Mouse (Mus musculus) embryonic facial prominence, embryonic 10.5 days (tissue): ENCODE data around the gene Ulk1. TPM values are rescaled to one million over a fixed set of nuclear protein-coding genes. Genes with fewer than 3 reads are reported as not detected.
"Not testable (repeated sequence)": the region's sequence is repeated elsewhere in the genome, so short reads cannot be mapped to it uniquely, and the experiment has no call there.

Experiments
- DNase-seq: peaks from one replicate; pipeline ENCODE4 v3.0.0-alpha.2; 2017; ENCODE audit warnings: low spot score
- H3K27ac ChIP-seq: fragments of 300-500 bp; sonication (generic); replicated peaks from 2 replicates; pipeline ENCODE4 v1.5.1; 2016; ENCODE audit warnings: mild to moderate bottlenecking
- H3K27me3 ChIP-seq: fragments of 300-500 bp; sonication (generic); replicated peaks from 2 replicates; pipeline ENCODE4 v1.6.1; 2016; ENCODE audit warnings: low read depth, mild to moderate bottlenecking; ENCODE audit not compliant: poor library complexity, severe bottlenecking
- H3K36me3 ChIP-seq: fragments of 300-500 bp; sonication (generic); replicated peaks from 2 replicates; pipeline ENCODE4 v1.6.1; 2016; ENCODE audit warnings: mild to moderate bottlenecking, moderate library complexity
- H3K4me1 ChIP-seq: fragments of 300-500 bp; sonication (generic); 2 replicates; pipeline ENCODE4 v1.6.1; 2016
- H3K4me3 ChIP-seq: fragments of 300-500 bp; sonication (generic); 2 replicates; pipeline ENCODE4 v1.5.1; 2016; ENCODE audit warnings: mild to moderate bottlenecking, moderate library complexity
- H3K9me3 ChIP-seq: fragments of 300-500 bp; sonication (generic); 2 replicates; pipeline ENCODE4 v1.6.1; 2016; ENCODE audit warnings: mild to moderate bottlenecking
- WGBS: fragments of 180-500 bp; shearing (Covaris S2); methylation state at CpG from one replicate; pipeline ENCODE4 v1.1.7; 2016; 5-methylcytosine and 5-hydroxymethylcytosine counted together
- polyA plus RNA-seq: library from polyadenylated mRNA; unstranded; fragments of >200 nt; fragmentation: Nextera tagmentation; extraction: Ambion mirVana; gene quantifications from 2 replicates; pipeline ENCODE4 v1.2.1, GENCODE M21; 2016

The Ulk1 gene
- 25.6 and 27.4 TPM in 2 replicates for polyA plus RNA-seq

GRCm38 (mm10) chr5:110809667-110810325 lies at the start of gene Ulk1:
Gene Ulk1, minus strand, starts transcription at chr5:110810097.
- Histone ChIP-seq H3K4me3 (peak within 1 kb of the TSS; percentile 96), H3K4me1 (peaks cover 31% of the 10 kb centered on the region), H3K27ac (peak within 1 kb of the TSS; percentile 96), H3K9me3 (no peaks in the 10 kb centered on the region), H3K27me3 (no peaks in the 10 kb centered on the region), H3K36me3 (peaks cover 31% of the 10 kb centered on the region)
- WGBS: under 1% methylated on average over 80 of the region's 80 CpGs
- peak; percentile 99 for DNase-seq

GRCm38 (mm10) chr5:110859013-110859650 lies 49.2 kb upstream of the Ulk1 start:
- no peaks in the 10 kb centered on the region for H3K9me3 ChIP-seq
- H3K27ac ChIP-seq: peak overlapping the region; percentile 77
- 52% methylated on average over 13 of the region's 13 CpGs for WGBS
- H3K4me1 ChIP-seq: peaks cover 20% of the 10 kb centered on the region
- H3K36me3 ChIP-seq: peaks cover 89% of the 10 kb centered on the region
- no peaks in the 10 kb centered on the region for H3K27me3 ChIP-seq
- 0 out of 2 replicates have a peak overlapping the region, but pooled peaks have one; percentile 23 for H3K4me3 ChIP-seq
- peak; percentile 32 for DNase-seq

GRCm38 (mm10) chr5:110857091-110857490 lies 47.2 kb upstream of the Ulk1 start:
- peaks cover 25% of the 10 kb centered on the region for H3K4me1 ChIP-seq
- WGBS: 68% methylated on average over 5 of the region's 5 CpGs
- H3K9me3 ChIP-seq: 0 out of 2 replicates have a peak, but pooled peaks cover 2% of the 10 kb centered on the region
- H3K27ac ChIP-seq: no peak overlapping the region
- peaks cover 84% of the 10 kb centered on the region for H3K36me3 ChIP-seq
- no peak for DNase-seq
- H3K4me3 ChIP-seq: no peak overlapping the region
- H3K27me3 ChIP-seq: no peaks in the 10 kb centered on the region

- no peak for DNase-seq
- WGBS: 73% methylated on average over 1 of the region's 1 CpGs
- Histone ChIP-seq H3K4me3 (no peak overlapping the region), H3K27me3 (no peaks in the 10 kb centered on the region), H3K9me3 (0 out of 2 replicates have a peak, but pooled peaks cover 2% of the 10 kb centered on the region), H3K36me3 (peaks cover 86% of the 10 kb centered on the region), H3K27ac (no peak overlapping the region), H3K4me1 (peaks cover 12% of the 10 kb centered on the region)
Observed at GRCm38 (mm10) chr5:110852990-110853389, 43.1 kb upstream of the Ulk1 start.

- 90% methylated on average over 14 of the region's 14 CpGs for WGBS
- H3K36me3 ChIP-seq: peaks cover 54% of the 10 kb centered on the region
- H3K4me3 ChIP-seq: peak overlapping the region; percentile 83
Observed at GRCm38 (mm10) chr5:110841046-110841862, 31.4 kb upstream of the Ulk1 start.

GRCm38 (mm10) chr5:110840465-110840864 lies 30.6 kb upstream of the Ulk1 start:
- Histone ChIP-seq H3K36me3 (peaks cover 46% of the 10 kb centered on the region), H3K27ac (peak overlapping the region; percentile 88)
- DNase-seq: peak; percentile 56

More at GRCm38 (mm10) chr5:110841046-110841862, 31.4 kb upstream of the Ulk1 start:
- Histone ChIP-seq H3K27ac (no peak overlapping the region), H3K4me1 (peaks cover 20% of the 10 kb centered on the region), H3K9me3 (no peaks in the 10 kb centered on the region), H3K27me3 (no peaks in the 10 kb centered on the region)
- DNase-seq: no peak

GRCm38 (mm10) chr5:110839678-110840365 lies 29.9 kb upstream of the Ulk1 start, which contains the start of the genes Hscb and Chek2:
Gene Hscb, minus strand, starts transcription at chr5:110839777.
Gene Chek2, plus strand, starts transcription at chr5:110839979.
- peak within 1 kb of the TSS; percentile 89 for H3K27ac ChIP-seq
- H3K9me3 ChIP-seq: no peaks in the 10 kb centered on the region
- peak; percentile 96 for DNase-seq
- peaks cover 43% of the 10 kb centered on the region for H3K36me3 ChIP-seq
- H3K27me3 ChIP-seq: no peaks in the 10 kb centered on the region
- under 1% methylated on average over 41 of the region's 41 CpGs for WGBS
- peaks cover 24% of the 10 kb centered on the region for H3K4me1 ChIP-seq
- peak within 1 kb of the TSS; percentile 83 for H3K4me3 ChIP-seq

More at GRCm38 (mm10) chr5:110840465-110840864, 30.6 kb upstream of the Ulk1 start:
- WGBS: 9% methylated on average over 4 of the region's 4 CpGs
- Histone ChIP-seq H3K4me3 (peak overlapping the region; percentile 83), H3K4me1 (peaks cover 24% of the 10 kb centered on the region), H3K27me3 (no peaks in the 10 kb centered on the region), H3K9me3 (no peaks in the 10 kb centered on the region)

GRCm38 (mm10) chr5:110839038-110839677 lies 29.3 kb upstream of the Ulk1 start:
- Histone ChIP-seq H3K27ac (peak overlapping the region; percentile 89), H3K27me3 (no peaks in the 10 kb centered on the region), H3K9me3 (no peaks in the 10 kb centered on the region), H3K4me1 (peaks cover 24% of the 10 kb centered on the region), H3K36me3 (peaks cover 36% of the 10 kb centered on the region), H3K4me3 (peak overlapping the region; percentile 83)
- WGBS: 8% methylated on average over 28 of the region's 28 CpGs
- no peak for DNase-seq

- not testable (repeated sequence) for DNase-seq, H3K27me3 ChIP-seq, H3K9me3 ChIP-seq, H3K4me3 ChIP-seq, H3K27ac ChIP-seq
- H3K4me1 ChIP-seq: peaks cover 24% of the 10 kb centered on the region
- 82% methylated on average over 5 of the region's 5 CpGs for WGBS
- peaks cover 35% of the 10 kb centered on the region for H3K36me3 ChIP-seq
Observed at GRCm38 (mm10) chr5:110838016-110838415, 28.1 kb upstream of the Ulk1 start.

- peak; percentile 46 for DNase-seq
- H3K9me3 ChIP-seq: no peaks in the 10 kb centered on the region
- 33% methylated on average over 3 of the region's 3 CpGs for WGBS
- H3K36me3 ChIP-seq: peaks cover 17% of the 10 kb centered on the region
- peaks cover 20% of the 10 kb centered on the region for H3K4me1 ChIP-seq
- no peaks in the 10 kb centered on the region for H3K27me3 ChIP-seq
- no peak overlapping the region for H3K4me3 ChIP-seq
- H3K27ac ChIP-seq: no peak overlapping the region
Observed at GRCm38 (mm10) chr5:110835959-110836358, 26.1 kb upstream of the Ulk1 start.

- Histone ChIP-seq H3K4me3 (no peak overlapping the region), H3K27me3 (no peaks in the 10 kb centered on the region), H3K4me1 (0 out of 2 replicates have a peak, but pooled peaks cover 4% of the 10 kb centered on the region), H3K9me3 (no peaks in the 10 kb centered on the region), H3K27ac (no peak overlapping the region), H3K36me3 (peaks cover 16% of the 10 kb centered on the region)
- DNase-seq: no peak
- WGBS: 88% methylated on average over 5 of the region's 5 CpGs
Observed at GRCm38 (mm10) chr5:110831036-110831720, 21.3 kb upstream of the Ulk1 start.
